Mouse (Mus musculus) G1E (cell line): ENCODE results near the gene Etv1. TPM values are rescaled to one million over a fixed set of nuclear protein-coding genes. Genes with fewer than 3 reads are reported as not detected.

ENCODE experiments used
- ATAC-seq: 2 replicates; pipeline ENCODE4 v1.8.0; 2016; ENCODE audit warnings: mild to moderate bottlenecking; ENCODE audit not compliant: insufficient number of reproducible peaks, poor library complexity, low FRiP score, severe bottlenecking; ENCODE audit errors: extremely low read depth
- DNase-seq: peaks from one replicate; pipeline ENCODE4 v3.0.0; 2012; ENCODE audit warnings: low spot score
- H3K27me3 ChIP-seq: 2 replicates; pipeline ENCODE4 v1.6.1; 2012; ENCODE audit warnings: mild to moderate bottlenecking, low read length, inconsistent platforms; ENCODE audit not compliant: insufficient read depth
- H3K36me3 ChIP-seq: replicated peaks from 2 replicates; pipeline ENCODE3; 2012; ENCODE audit warnings: mild to moderate bottlenecking, inconsistent platforms
- H3K4me1 ChIP-seq: 2 replicates; pipeline ENCODE4 v1.6.1; 2012; ENCODE audit warnings: low read depth, low read length, inconsistent platforms, mixed read lengths; ENCODE audit not compliant: insufficient read depth
- H3K4me3 ChIP-seq: 2 replicates; pipeline ENCODE4 v1.5.1; 2012; ENCODE audit warnings: low read depth, mild to moderate bottlenecking, inconsistent platforms, low read length, moderate library complexity, mixed read lengths
- H3K9me3 ChIP-seq: replicated peaks from 2 replicates; pipeline ENCODE4 v1.6.1; 2012; ENCODE audit warnings: inconsistent platforms
- CTCF ChIP-seq: IDR thresholded peaks from 2 replicates; pipeline ENCODE4 v1.5.1; 2012; ENCODE audit warnings: low read depth, low read length, inconsistent platforms, mixed read lengths
- GATA1 ChIP-seq: IDR thresholded peaks from 2 replicates; pipeline ENCODE4 v1.6.1; 2012; ENCODE audit warnings: borderline replicate concordance, low read length, inconsistent platforms, mixed read lengths
- GATA2 ChIP-seq: IDR thresholded peaks from 2 replicates; pipeline ENCODE4 v1.6.1; 2012; ENCODE audit warnings: low read depth, low read length, inconsistent platforms, borderline replicate concordance
- POLR2AphosphoS5 ChIP-seq: IDR thresholded peaks from 2 replicates; pipeline ENCODE4 v1.6.1; 2012; ENCODE audit warnings: low read depth, low read length, inconsistent platforms; ENCODE audit not compliant: insufficient replicate concordance
- TAL1 ChIP-seq: conservative IDR thresholded peaks from 2 replicates; pipeline ENCODE4 v1.6.1; 2012; ENCODE audit warnings: low read depth, low read length, inconsistent platforms, mixed read lengths
- polyA plus RNA-seq: library from polyadenylated mRNA; stranded (reverse); fragments of >175 nt; gene quantifications from 2 replicates; pipeline ENCODE4 v1.2.3, GENCODE M21; 2012
- total RNA-seq, 2 experiments: library from RNA; stranded (forward) in 1 of 2; stranded (reverse) in 1 of 2; fragments of 200-1000 nt in 1 of 2; fragments of >200 nt in 1 of 2; fragmentation: Nextera tagmentation in 1 of 2; gene quantifications; 2 replicates each; pipeline ENCODE4 v1.2.3; 2014 to 2017

Etv1 gene
- total and polyA plus RNA-seq, 3 experiments = 0.22 TPM; not detected in 2

DNA sequence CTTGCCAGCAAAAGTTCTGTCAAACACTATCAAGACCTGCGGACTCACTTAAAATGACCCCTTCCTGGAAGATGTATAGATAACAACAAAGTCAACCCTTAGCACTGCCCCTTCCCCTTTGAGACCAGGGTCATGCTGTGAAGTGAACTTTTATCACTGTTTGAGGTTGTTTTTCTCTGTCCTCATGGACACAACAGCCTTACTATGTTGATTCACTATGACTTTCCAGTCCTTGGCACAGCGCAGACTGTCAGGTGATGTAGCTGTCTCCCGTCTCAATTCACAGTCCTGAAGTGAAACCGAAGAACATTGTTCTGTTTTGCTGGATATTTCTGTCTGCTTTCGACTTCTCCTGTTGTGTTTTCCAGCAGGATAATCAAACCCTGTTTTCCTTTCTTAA is 27.9 kb downstream of the Etv1 start:
- no peak overlapping the region for H3K4me3 ChIP-seq
- DNase-seq = no peak
- no peak for ATAC-seq

GRCm38 (mm10) chr12:38812392-38812791 is 33.2 kb downstream of the Etv1 start:
- ATAC-seq = no peak
- Histone ChIP-seq H3K36me3 (no peaks in the 10 kb centered on the region), H3K4me3 (no peak overlapping the region), H3K27me3 (no peaks in the 10 kb centered on the region), H3K9me3 (peaks cover 11% of the 10 kb centered on the region), H3K4me1 (no peaks in the 10 kb centered on the region)
- TF ChIP-seq GATA2 = no peak
- TF ChIP-seq POLR2AphosphoS5 = no peak
- TF ChIP-seq CTCF = no peak
- no peak for TF ChIP-seq TAL1
- no peak for TF ChIP-seq GATA1
- DNase-seq = no peak

More for the DNA sequence above, 27.9 kb downstream of the Etv1 start:
- Histone ChIP-seq H3K4me1 (no peaks in the 10 kb centered on the region), H3K36me3 (no peaks in the 10 kb centered on the region), H3K27me3 (no peaks in the 10 kb centered on the region), H3K9me3 (peaks cover 15% of the 10 kb centered on the region)
- no peak for TF ChIP-seq CTCF
- no peak for TF ChIP-seq GATA2
- no peak for TF ChIP-seq GATA1

- TF ChIP-seq POLR2AphosphoS5 (no peak), GATA1 (no peak)
- no peak overlapping the region for H3K4me3 ChIP-seq
- no peaks in the 10 kb centered on the region for H3K36me3 ChIP-seq
- H3K27me3 ChIP-seq = no peaks in the 10 kb centered on the region
- DNase-seq (no peak), ATAC-seq (0 out of 2 replicates have a peak, but pooled peaks have one; percentile 26)
- H3K9me3 ChIP-seq = peaks cover 5% of the 10 kb centered on the region
- no peaks in the 10 kb centered on the region for H3K4me1 ChIP-seq
Observed at GRCm38 (mm10) chr12:38814010-38814786, 35.0 kb downstream of the Etv1 start.

- ATAC-seq (no peak), DNase-seq (no peak)
- TF ChIP-seq POLR2AphosphoS5 (no peak), CTCF (no peak), TAL1 (no peak), GATA1 (no peak), GATA2 (no peak)
Observed at GRCm38 (mm10) chr12:38816235-38816634, 37.1 kb downstream of the Etv1 start.

DNA sequence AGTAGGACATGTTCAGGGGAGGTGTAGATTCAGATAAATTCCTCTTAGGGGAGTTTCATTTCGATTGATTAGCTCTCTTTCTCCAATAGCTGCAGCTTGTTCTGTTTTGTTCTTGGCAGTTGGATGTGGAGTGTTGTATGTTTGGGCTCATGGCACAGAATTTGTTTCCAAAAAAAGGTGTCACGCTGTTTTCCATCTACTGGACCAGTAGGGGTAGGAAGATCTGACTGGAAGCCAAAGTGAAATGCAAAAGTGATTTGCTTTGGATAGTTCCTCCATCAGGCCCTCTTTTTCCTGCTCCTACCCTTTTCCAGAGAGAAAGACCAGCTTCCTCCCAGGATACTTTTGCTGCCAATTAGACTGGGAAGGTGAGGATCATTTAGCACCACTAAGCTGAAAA is 39.1 kb downstream of the Etv1 start:
- Histone ChIP-seq H3K27me3 (no peaks in the 10 kb centered on the region), H3K4me1 (no peaks in the 10 kb centered on the region), H3K4me3 (no peak overlapping the region), H3K9me3 (peaks cover 5% of the 10 kb centered on the region; the same call in 1 of the 2 replicates), H3K36me3 (no peaks in the 10 kb centered on the region)
- no peak for ATAC-seq
- DNase-seq = no peak
- TF ChIP-seq GATA2 (no peak), TAL1 (no peak), CTCF (no peak), GATA1 (no peak), POLR2AphosphoS5 (no peak)

More at GRCm38 (mm10) chr12:38816235-38816634, 37.1 kb downstream of the Etv1 start:
- no peaks in the 10 kb centered on the region for H3K27me3 ChIP-seq
- peaks cover 7% of the 10 kb centered on the region; the same call in 1 of the 2 replicates for H3K9me3 ChIP-seq
- H3K36me3 ChIP-seq = no peaks in the 10 kb centered on the region
- no peaks in the 10 kb centered on the region for H3K4me1 ChIP-seq
- no peak overlapping the region for H3K4me3 ChIP-seq

- no peak overlapping the region for H3K4me3 ChIP-seq
- no peaks in the 10 kb centered on the region for H3K36me3 ChIP-seq
- DNase-seq (no peak), ATAC-seq (no peak)
- H3K4me1 ChIP-seq = no peaks in the 10 kb centered on the region
- TF ChIP-seq TAL1 = no peak
- no peaks in the 10 kb centered on the region for H3K27me3 ChIP-seq
- H3K9me3 ChIP-seq = peaks cover 14% of the 10 kb centered on the region
Observed at GRCm38 (mm10) chr12:38820642-38821041, 41.5 kb downstream of the Etv1 start.

DNA sequence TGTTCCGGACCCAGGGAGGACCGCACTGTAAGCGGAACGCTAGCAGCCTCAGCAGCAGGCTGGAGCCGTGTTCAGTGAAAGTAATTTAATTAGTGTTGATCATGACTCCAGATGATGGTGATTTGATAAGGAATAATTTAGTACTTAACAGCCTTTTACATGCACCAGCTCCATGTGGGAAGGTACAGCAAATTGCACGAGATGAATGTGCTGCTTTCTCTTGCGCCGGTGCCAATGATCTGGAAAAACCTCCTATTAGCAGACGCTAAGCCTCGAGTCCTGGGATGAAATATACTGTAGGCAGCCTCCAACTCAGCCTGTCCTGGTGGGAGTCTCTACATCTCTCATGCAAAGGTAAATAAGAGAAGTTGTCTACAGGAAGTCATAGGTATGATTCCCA is 45.2 kb downstream of the Etv1 start:
- no peaks in the 10 kb centered on the region for H3K27me3 ChIP-seq
- ATAC-seq (no peak), DNase-seq (no peak)
- no peak overlapping the region for H3K4me3 ChIP-seq
- H3K4me1 ChIP-seq = no peaks in the 10 kb centered on the region
- no peak for TF ChIP-seq GATA1
- no peak for TF ChIP-seq TAL1
- TF ChIP-seq POLR2AphosphoS5 = no peak
- no peaks in the 10 kb centered on the region for H3K36me3 ChIP-seq
- peaks cover 14% of the 10 kb centered on the region for H3K9me3 ChIP-seq
